In genomic region chrX:152015752-152016150, GRCm38 (mm10) we compare ENCODE assay signal across 8 mouse cellular contexts. TPM values are rescaled to one million over a fixed set of nuclear protein-coding genes. Genes with fewer than 3 reads are reported as not detected.
DNase-seq lines count a peak whose midpoint lies in the region; ATAC-seq and TF ChIP-seq lines count a peak whose summit lies in the region.

No protein-coding gene starts in this region.

- peak overlapping the region; percentile 73 for H3K9ac ChIP-seq in liver, embryonic 13.5 days
- peak overlapping the region; percentile 57 for H3K9ac ChIP-seq in stomach, postnatal 0 days (ENCODE audit: low read length)

- TF ChIP-seq CTCF in thymus, adult 2 months (IDR thresholded peaks at IDR 0.05; ENCODE audit: borderline replicate concordance, control insufficient read depth, extremely low read depth, insufficient read depth, low read length, poor library complexity): no peak
- peak; percentile 41 for TF ChIP-seq CTCF in stomach, postnatal 0 days (IDR thresholded peaks at IDR 0.05; ENCODE audit: low read depth)

- ATAC-seq in cerebellum, adult (ENCODE audit: insufficient number of reproducible peaks, low FRiP score, low TSS enrichment): peak; percentile 27; the same call in 1 of the 2 replicates
- ATAC-seq in liver, embryonic 13.5 days (ENCODE audit: low read depth): peak; percentile 16
- no peak; the same call in 1 of the 2 replicates for ATAC-seq in stomach, postnatal 0 days (ENCODE audit: low FRiP score, low TSS enrichment)

- no peaks in the 10 kb centered on the region for H3K9me3 ChIP-seq in liver, embryonic 13.5 days (replicated peaks)
- no peaks in the 10 kb centered on the region for H3K9me3 ChIP-seq in stomach, postnatal 0 days (ENCODE audit: control insufficient read depth, low read length)

- 2% methylated on average over 11 of the region's 11 CpGs for WGBS in thymus, adult 2 months
- 9% methylated on average over 11 of the region's 11 CpGs for WGBS in liver, embryonic 13.5 days (ENCODE audit: insufficient replicate concordance)
- WGBS in stomach, postnatal 0 days: 25% methylated on average over 11 of the region's 11 CpGs

- H3K36me3 ChIP-seq in thymus, adult 2 months (ENCODE audit: control insufficient read depth, insufficient read depth, low read length): no peaks in the 10 kb centered on the region
- peaks cover 2% of the 10 kb centered on the region; the same call in 1 of the 2 replicates for H3K36me3 ChIP-seq in liver, embryonic 13.5 days
- no peaks in the 10 kb centered on the region for H3K36me3 ChIP-seq in stomach, postnatal 0 days (ENCODE audit: control insufficient read depth, insufficient read depth, low read length)

- H3K27me3 ChIP-seq in thymus, adult 2 months (ENCODE audit: control insufficient read depth, insufficient read depth, low read length): no peaks in the 10 kb centered on the region
- H3K27me3 ChIP-seq in liver, embryonic 13.5 days: no peaks in the 10 kb centered on the region
- H3K27me3 ChIP-seq in stomach, postnatal 0 days (ENCODE audit: control insufficient read depth, insufficient read depth, low read length): no peaks in the 10 kb centered on the region

- H3K4me2 ChIP-seq in liver, embryonic 13.5 days: peak overlapping the region; percentile 72
- H3K4me2 ChIP-seq in stomach, postnatal 0 days (replicated peaks; ENCODE audit: low read depth): peak overlapping the region; percentile 49

- H3K27ac ChIP-seq in thymus, adult 2 months (ENCODE audit: control insufficient read depth, insufficient read depth, low read length): peak overlapping the region; percentile 84
- H3K27ac ChIP-seq in liver, embryonic 13.5 days: peak overlapping the region; percentile 88
- peak overlapping the region; percentile 66 for H3K27ac ChIP-seq in stomach, postnatal 0 days (replicated peaks)

- H3K4me3 ChIP-seq in thymus, adult 2 months (ENCODE audit: control insufficient read depth, insufficient read depth, low read length): peak overlapping the region; percentile 94
- peak overlapping the region; percentile 67 for H3K4me3 ChIP-seq in liver, embryonic 13.5 days (replicated peaks)
- H3K4me3 ChIP-seq in stomach, postnatal 0 days (ENCODE audit: low read depth, low read length): peak overlapping the region; percentile 47

- peaks cover 5% of the 10 kb centered on the region for H3K4me1 ChIP-seq in thymus, adult 2 months (replicated peaks; ENCODE audit: control insufficient read depth, insufficient read depth, low read length)
- H3K4me1 ChIP-seq in liver, embryonic 13.5 days (replicated peaks): peaks cover 27% of the 10 kb centered on the region
- H3K4me1 ChIP-seq in stomach, postnatal 0 days (replicated peaks; ENCODE audit: control insufficient read depth, insufficient read depth): no peaks in the 10 kb centered on the region

- no peak for TF ChIP-seq EP300 in stomach, postnatal 0 days (optimal IDR thresholded peaks at IDR 0.05)

- no peak for TF ChIP-seq POLR2A in thymus, adult 2 months (IDR thresholded peaks at IDR 0.05; ENCODE audit: control insufficient read depth, extremely low read depth, insufficient read depth, low read length, poor library complexity)

- no peak for DNase-seq in cerebellum, adult 9-11 months
- no peak for DNase-seq in thymus, adult 2 months
- DNase-seq in thymus, adult 18-20 months: no peak
- DNase-seq in liver, embryonic 13.5 days: no peak
- no peak for DNase-seq in stomach, postnatal 0 days (ENCODE audit: low spot score)
- DNase-seq in right cerebral cortex, postnatal 36 days (ENCODE audit: low spot score in 2 of 2): no peak
- DNase-seq in right cerebral cortex, postnatal 25 days: no peak

RNA-seq across cellular contexts. Expression of gene Ribc1, which starts 0.3 kb away (rescaled TPM):
- 0.27 and 0.54 TPM in 2 replicates for polyA plus RNA-seq in thymus, adult 2 months (2012; rRNA removed)
- 2.3 and 3.2 TPM in 2 replicates for polyA plus RNA-seq in liver, embryonic 13.5 days (2015; fragmentation: Nextera tagmentation; extraction: Ambion mirVana)
- polyA plus RNA-seq in stomach, postnatal 0 days (2015; fragmentation: Nextera tagmentation; extraction: Ambion mirVana): 1.4 and 1.7 TPM in 2 replicates

RNA-seq across cellular contexts. Expression of gene Smc1a, which starts 0.5 kb away (rescaled TPM):
- 47.2 and 49.5 TPM in 2 replicates for polyA plus RNA-seq in thymus, adult 2 months (2012; rRNA removed)
- polyA plus RNA-seq in liver, embryonic 13.5 days (2015; fragmentation: Nextera tagmentation; extraction: Ambion mirVana): 62.1 and 74.8 TPM in 2 replicates
- 34.3 and 34.9 TPM in 2 replicates for polyA plus RNA-seq in stomach, postnatal 0 days (2015; fragmentation: Nextera tagmentation; extraction: Ambion mirVana)

RNA-seq across cellular contexts. Expression of gene Hsd17b10, which starts 14.1 kb away (rescaled TPM):
- 51.3 and 69.7 TPM in 2 replicates for polyA plus RNA-seq in thymus, adult 2 months (2012; rRNA removed)
- 99.5 and 102 TPM in 2 replicates for polyA plus RNA-seq in liver, embryonic 13.5 days (2015; fragmentation: Nextera tagmentation; extraction: Ambion mirVana)
- 136 and 151 TPM in 2 replicates for polyA plus RNA-seq in stomach, postnatal 0 days (2015; fragmentation: Nextera tagmentation; extraction: Ambion mirVana)
